Mouse (Mus musculus) CD4-positive, CD25-positive, alpha-beta regulatory T cell, adult 4 months (primary cell): Measurements from ENCODE around the gene Cd109. TPM values are rescaled to one million over a fixed set of nuclear protein-coding genes. Genes with fewer than 3 reads are reported as not detected.

Experiments
- ATAC-seq: one replicate; pipeline ENCODE4 v1.8.0; 2017
- polyA plus RNA-seq, 2 experiments: library from polyadenylated mRNA; unstranded; fragments of 100-300 nt; shearing (Covaris generic); gene quantifications; one replicate each; pipeline ENCODE4 v1.2.1; 2017

Cd109 gene
- polyA plus RNA-seq, 2 experiments from 2014 or later: not detected

GRCm38 (mm10) chr9:78646008-78646777 lies 30.8 kb downstream of the Cd109 start:
- ATAC-seq: no peak

GRCm38 (mm10) chr9:78648641-78649040 lies 33.3 kb downstream of the Cd109 start:
- ATAC-seq: no peak

GRCm38 (mm10) chr9:78649398-78649797 lies 34.1 kb downstream of the Cd109 start:
- ATAC-seq: no peak

- ATAC-seq: no peak
Observed at GRCm38 (mm10) chr9:78657564-78657963, 42.2 kb downstream of the Cd109 start.

- no peak for ATAC-seq
Observed at GRCm38 (mm10) chr9:78671446-78671985, 56.2 kb downstream of the Cd109 start.

GRCm38 (mm10) chr9:78700691-78701090 lies 85.3 kb downstream of the Cd109 start:
- no peak for ATAC-seq

- no peak for ATAC-seq
Observed at GRCm38 (mm10) chr9:78702509-78703239, 87.3 kb downstream of the Cd109 start.

- no peak for ATAC-seq
Observed at GRCm38 (mm10) chr9:78720888-78721798, 105.8 kb downstream of the Cd109 start.

- no peak for ATAC-seq
Observed at GRCm38 (mm10) chr9:78731931-78732330, 116.6 kb downstream of the Cd109 start.

GRCm38 (mm10) chr9:78735519-78735918 lies 120.2 kb downstream of the Cd109 start:
- ATAC-seq: no peak

GRCm38 (mm10) chr9:78742012-78742411 lies 126.7 kb downstream of the Cd109 start:
- no peak for ATAC-seq

- no peak for ATAC-seq
Observed at GRCm38 (mm10) chr9:78750246-78750645, 134.9 kb downstream of the Cd109 start.

Other genes with a start within 250 kb of the Cd109 start
- gene Dppa5a, start 247.4 kb upstream of the Cd109 start, polyA plus RNA-seq: not detected
- not detected for gene Ooep, start 236.8 kb upstream of the Cd109 start, polyA plus RNA-seq
- gene Ddx43, start 219.8 kb upstream of the Cd109 start, polyA plus RNA-seq: 1 to 10 TPM; 2.6 to 4.7 TPM
- gene Cgas, start 172.3 kb upstream of the Cd109 start, polyA plus RNA-seq: 1 to 10 TPM; 2.3 to 3.1 TPM
- 10 to 100 TPM; 15.6 to 19.1 TPM for gene Mto1, start 167.3 kb upstream of the Cd109 start, polyA plus RNA-seq
- gene Gm17324, start 166.8 kb upstream of the Cd109 start, polyA plus RNA-seq: under 1 TPM in 1 of 2 experiments, not detected in 1; 0.51 TPM
- gene Eef1a1, start 126.4 kb upstream of the Cd109 start, polyA plus RNA-seq: over 10,000 TPM; 10,256 to 11,102 TPM
- gene Slc17a5, start 27.5 kb upstream of the Cd109 start, polyA plus RNA-seq: 10 to 100 TPM; 11.0 to 11.8 TPM